Mouse (Mus musculus): ENCODE results near the gene Rdh7.
"Not testable (repeated sequence)": the region's sequence is repeated elsewhere in the genome, so short reads cannot be mapped to it uniquely, and the experiment has no call there.

Gene Rdh7

DNA sequence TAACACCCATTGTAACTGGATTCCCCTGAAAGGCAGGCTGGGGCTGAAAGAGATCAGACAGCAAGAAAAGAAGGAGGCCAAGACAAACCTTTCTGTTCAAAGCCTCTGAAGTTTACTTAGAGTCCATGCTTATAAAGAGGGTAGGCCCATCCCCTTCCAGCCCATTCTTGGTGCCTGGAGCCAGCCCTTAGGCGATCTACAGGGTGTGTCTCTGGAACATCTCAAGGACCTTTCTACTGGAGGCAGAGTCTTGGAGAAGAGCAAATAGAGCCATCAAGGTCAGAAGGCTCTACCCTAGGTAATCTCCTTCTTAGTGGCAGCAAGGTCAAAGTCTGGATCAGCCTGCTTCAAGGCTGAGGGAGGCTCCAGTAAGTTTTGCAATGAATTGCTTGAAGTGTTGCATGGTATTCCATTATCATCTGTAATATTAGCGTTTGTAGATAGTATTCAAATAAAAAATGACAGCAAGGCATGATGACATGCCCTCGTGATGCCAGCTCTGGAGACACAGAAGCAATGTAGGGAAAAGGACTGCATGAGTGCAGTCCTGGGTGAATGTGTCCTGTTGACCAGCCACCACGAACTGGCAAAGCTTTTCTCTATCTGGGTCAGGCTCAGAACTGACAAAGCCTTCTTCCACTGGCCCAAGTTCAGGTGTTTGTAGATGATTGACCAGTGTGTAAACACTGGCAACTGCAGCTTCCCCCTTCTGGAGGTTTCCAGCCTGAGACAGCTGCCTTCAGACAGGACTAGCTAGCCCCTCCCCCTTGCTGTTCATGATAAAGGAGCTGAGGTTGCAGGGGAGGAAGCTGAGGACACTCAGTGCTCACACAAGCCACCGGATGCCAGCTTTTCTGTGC, 4.8 kb upstream of the Rdh7 start:
- DNase-seq = peak; percentile 20

DNA sequence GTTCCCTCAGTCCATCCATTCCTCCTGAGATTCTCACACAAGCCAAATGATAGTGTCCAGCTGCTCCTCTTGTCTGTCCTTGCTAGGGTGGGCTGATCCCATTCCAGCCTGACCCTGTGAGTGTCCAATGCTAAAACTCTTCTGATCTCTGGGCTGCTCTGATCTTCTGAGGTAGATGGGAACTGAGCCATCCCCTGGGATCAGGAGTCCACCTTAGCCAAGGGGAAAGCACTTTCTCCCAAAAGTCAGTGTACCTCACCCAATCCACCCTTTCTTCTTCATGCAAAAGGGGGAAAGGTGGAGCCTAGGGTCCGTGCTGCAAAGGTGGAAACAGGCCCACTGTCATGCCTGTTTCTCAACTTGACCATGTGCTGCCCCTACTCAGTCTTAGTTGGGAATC, 2.9 kb upstream of the Rdh7 start:
- DNase-seq = no peak

GRCm38 (mm10) chr10:127886971-127887370, 1.6 kb downstream of the Rdh7 start:
- DNase-seq = no peak

DNA sequence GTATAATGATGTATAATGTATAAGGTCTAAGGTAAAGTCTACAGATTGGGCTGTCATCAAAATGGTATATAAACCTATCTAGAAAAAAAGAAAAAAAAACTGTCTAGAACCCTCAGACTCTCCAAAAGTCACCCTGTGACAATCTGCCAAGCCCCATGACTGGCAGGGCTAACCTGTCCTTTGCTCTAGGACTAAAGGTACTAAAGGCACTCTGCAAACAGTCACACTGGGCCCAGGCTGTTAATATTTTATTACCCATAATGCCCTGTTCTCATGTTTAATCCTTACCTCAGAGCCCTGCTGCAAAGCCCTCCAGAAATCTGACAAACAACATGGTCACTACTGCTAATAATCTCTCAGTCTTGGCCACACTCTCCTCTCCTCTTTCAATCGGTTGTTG, 2.1 kb downstream of the Rdh7 start:
- no peak for DNase-seq

GRCm38 (mm10) chr10:127881041-127881440, 7.6 kb downstream of the Rdh7 start:
- no peak for DNase-seq

DNA sequence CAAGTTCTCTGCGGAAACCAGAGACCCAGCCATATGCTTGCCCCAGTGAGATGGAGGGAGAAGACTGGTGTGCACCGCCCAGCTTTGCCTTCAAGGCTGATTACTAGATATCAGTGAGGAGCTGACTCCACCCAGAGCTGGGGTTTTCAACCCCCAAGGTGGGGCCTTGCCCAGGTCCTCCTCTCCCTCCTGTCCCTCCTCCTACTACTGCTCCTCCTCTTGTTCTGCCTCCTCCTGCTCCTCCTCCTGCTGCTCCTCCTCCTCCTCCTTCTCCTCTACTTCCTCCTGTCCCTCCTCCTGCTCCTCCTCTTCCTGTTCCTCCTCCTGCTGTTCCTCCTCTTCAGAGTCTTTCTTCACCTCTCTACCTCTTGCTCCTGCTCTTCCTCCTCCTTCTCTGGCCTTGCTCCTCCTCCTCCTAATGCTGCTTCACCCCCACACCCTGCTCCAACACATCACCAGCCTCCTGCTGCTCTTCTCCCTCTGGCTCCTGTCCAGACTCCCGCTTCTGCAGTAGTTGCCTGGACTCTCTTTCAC, 9.4 kb downstream of the Rdh7 start:
- no peak for DNase-seq

- no peak for DNase-seq
Measured at GRCm38 (mm10) chr10:127878262-127879057, 10.2 kb downstream of the Rdh7 start.

GRCm38 (mm10) chr10:127877681-127878080, 10.9 kb downstream of the Rdh7 start:
- DNase-seq = peak; percentile 40

GRCm38 (mm10) chr10:127872484-127872883, 16.1 kb downstream of the Rdh7 start:
- DNase-seq = peak; percentile 26

DNA sequence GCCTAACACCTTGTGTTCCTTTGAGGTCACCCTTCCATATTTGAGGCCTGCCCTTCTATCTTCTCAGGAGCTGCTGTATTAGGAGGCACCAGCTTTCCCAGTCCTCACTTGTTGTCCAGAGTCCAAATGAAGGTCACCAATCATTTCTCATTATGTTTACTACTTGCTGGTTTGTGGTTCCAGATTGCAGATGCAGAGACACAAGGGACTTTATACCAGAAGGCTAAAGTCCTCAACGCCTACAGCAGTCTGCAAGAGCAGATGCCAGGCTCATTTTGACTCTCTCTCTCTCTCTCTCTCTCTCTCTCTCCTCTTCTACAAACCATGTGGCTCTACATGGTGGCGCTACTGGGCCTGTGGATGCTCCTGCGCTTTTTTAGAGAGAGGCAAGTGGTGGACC, 22.4 kb downstream of the Rdh7 start, which contains the start of gene Rdh16f2:
Gene Rdh16f2 (plus strand): TSS at position 243 of the 400 bp plus-strand sequence.
- no peak for DNase-seq

GRCm38 (mm10) chr10:127864931-127865330, 23.7 kb downstream of the Rdh7 start:
- no peak for DNase-seq

DNA sequence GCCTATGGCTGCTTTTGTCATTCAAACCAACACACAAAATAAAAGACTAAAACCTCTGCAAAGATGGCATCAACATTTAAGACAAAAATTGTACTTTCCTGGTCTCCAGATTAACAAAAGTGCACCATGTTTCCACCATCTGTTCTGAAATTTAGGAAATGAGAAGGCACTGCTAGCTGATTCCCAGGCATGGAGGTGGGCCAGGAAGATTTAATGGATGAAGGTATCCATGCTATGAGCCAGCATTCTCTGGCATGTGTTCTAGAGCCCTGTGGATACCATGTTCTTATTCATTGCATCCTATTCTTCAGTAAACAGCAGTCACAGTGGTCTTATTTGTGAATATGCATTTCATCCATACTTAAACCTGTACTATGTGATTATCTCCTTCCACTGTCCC, 32.2 kb downstream of the Rdh7 start:
- DNase-seq = no peak

- DNase-seq = no peak
Measured at GRCm38 (mm10) chr10:127849628-127850027, 39.0 kb downstream of the Rdh7 start, which contains the start of gene Rdh19. Gene Rdh19, plus strand, starts transcription at chr10:127849928.

DNA sequence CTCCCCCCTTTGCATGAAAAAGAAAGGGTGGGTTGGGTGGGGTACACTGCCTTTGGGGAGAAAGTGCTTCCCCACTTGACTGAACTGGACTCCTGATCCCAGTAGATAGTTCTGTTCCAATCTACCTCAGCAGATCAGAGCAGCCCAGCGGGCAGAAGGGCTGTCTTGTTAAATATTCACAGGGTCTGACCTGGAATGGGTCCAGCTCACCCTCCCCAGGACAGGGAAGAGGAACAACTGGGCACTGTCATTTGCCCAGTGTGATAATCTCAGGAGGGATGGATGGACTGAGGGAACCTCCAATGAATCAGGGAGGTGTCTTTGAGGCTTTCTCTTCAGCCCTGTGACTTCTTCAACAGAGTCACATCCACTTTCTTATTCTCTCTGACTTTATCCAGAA, 40.5 kb downstream of the Rdh7 start:
- DNase-seq = no peak

DNA sequence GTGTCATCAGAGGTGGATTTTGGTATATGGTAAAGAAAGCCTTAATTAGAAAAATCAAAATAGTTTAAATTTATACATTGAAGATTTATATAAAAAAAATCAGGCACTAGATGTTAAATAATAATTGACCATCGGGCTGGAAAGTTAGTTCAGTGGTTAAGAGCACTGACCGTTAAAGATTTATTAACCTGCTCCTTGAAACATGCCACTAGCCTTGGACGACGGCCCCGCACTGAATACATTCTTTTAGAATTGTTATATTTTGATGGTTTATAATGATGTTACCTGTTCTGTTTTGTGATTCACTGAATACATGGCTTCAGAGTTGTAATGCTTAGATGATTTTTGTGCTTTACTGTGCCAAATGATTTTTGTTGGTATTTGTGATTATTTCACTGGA, 42.7 kb downstream of the Rdh7 start:
- not testable (repeated sequence) for DNase-seq

GRCm38 (mm10) chr10:127840776-127841175, 47.8 kb downstream of the Rdh7 start:
- no peak for DNase-seq

- no peak for DNase-seq
Measured at GRCm38 (mm10) chr10:127838539-127838938, 50.1 kb downstream of the Rdh7 start.

DNA sequence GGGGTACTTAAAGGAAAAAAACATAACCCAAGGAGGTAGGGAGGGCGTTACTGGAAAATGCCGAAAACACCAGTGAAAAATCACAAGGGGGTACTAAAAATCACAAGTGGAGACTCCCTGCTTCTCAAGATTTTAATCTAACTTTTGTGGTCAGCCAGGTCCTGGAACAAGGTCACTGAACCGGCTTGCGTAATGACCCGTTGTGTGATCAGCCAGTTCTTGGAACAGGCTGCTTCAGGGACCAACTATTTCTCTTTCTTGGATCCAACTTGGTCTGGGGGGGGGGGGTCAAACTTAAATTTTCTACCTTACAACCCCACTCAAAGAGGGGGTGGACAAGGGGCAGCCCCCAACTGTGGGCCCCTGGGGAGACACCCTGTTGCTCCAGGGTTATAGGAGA, 50.8 kb downstream of the Rdh7 start:
- not testable (repeated sequence) for DNase-seq

GRCm38 (mm10) chr10:127835292-127835691, 53.3 kb downstream of the Rdh7 start:
- no peak for DNase-seq

DNA sequence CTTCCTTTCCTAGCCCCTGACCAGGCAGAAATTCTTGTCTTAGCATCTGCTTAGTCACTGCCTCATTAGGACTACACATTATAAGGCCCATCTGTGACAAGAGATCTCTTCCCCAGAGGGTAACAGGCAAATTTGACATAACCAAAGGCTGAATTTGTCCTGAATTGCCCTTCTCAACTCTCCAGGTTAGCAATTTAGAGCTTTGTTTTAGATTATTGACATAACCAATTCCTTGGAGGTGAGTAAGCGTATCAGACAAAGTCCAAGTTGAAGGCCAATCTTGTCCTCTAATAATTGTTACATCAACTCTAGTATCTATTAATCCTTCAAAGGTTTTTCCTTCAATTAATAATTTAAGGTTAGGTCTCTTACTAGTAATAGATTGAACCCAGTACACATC, 54.4 kb downstream of the Rdh7 start:
- not testable (repeated sequence) for DNase-seq
